Mouse (Mus musculus): Measurements from ENCODE around the gene C3. TPM values are rescaled to one million over a fixed set of nuclear protein-coding genes. Genes with fewer than 3 reads are reported as not detected.

C3 gene
- polyA plus RNA-seq, 1 experiment from 2014 or later = 0.37 TPM

DNA sequence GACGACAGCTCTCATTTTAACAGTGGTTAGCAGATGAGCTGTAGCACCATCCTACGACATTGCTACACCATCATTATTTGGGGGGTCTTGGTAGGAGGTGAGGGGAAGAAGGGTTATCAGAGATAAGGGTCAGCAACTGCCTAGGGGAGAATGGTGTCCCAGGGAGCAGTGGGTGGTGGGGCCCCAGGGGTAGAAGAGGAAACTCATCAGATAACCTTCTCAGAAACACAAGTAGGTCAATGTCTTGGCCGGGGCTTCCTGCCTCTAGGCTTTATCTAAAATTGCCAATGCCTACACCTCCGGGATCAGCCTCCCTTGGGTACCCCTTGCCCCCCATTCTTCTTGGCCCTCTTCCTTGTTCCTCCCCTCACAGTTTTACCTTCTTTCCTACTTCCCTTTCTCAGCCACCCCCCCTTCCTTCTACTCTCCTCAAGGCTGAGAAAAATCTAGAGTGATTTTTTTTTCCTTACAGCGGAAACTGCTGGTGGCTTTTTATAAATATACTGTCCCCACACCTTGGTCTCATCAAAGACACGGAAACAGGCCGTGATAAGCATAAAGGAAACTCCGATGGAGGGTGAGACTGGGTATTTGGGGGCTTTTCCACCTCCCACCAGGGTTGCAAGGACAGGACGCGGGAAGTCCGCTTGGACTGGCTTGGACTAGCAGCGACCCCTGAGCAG lies 39.3 kb downstream of the C3 start:
- H3K27me3 ChIP-seq = no peaks in the 10 kb centered on the region
- no peak for ATAC-seq (ENCODE audit: insufficient number of reproducible peaks, insufficient read depth, low FRiP score, low TSS enrichment)
- no peak overlapping the region for H3K4me2 ChIP-seq (replicated peaks)
- H3K4me3 ChIP-seq = no peak overlapping the region
- H3K9me3 ChIP-seq = no peaks in the 10 kb centered on the region
- H3K36me3 ChIP-seq = no peaks in the 10 kb centered on the region
- H3K9ac ChIP-seq = no peak overlapping the region
- no peak overlapping the region for H3K27ac ChIP-seq
- no peaks in the 10 kb centered on the region for H3K4me1 ChIP-seq
- 82% methylated on average over 12 of the region's 12 CpGs for WGBS

DNA sequence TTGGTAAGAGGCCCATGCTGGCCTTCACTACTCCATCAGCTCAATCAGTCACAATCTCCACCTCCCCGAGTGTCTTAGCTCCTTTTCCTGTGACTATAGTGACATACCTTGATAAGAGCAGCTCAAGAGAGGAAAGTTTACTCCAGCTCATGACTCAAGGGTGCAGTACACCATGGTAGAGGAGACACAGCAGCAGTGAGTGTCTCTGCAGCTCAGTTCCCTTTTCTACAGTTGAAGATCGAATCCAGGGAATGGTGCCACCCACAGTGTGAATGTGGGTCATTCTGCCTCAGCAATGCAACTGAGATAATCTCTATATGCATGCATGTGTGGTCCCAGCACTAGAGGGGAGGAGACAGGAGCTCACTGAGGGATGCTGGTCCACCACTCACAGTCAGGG lies 42.3 kb downstream of the C3 start:
- Histone ChIP-seq H3K36me3 (no peaks in the 10 kb centered on the region), H3K4me3 (no peak overlapping the region), H3K9ac (no peak overlapping the region), H3K27me3 (no peaks in the 10 kb centered on the region), H3K27ac (no peak overlapping the region), H3K4me1 (no peaks in the 10 kb centered on the region), H3K9me3 (no peaks in the 10 kb centered on the region), H3K4me2 (replicated peaks) (no peak overlapping the region)
- 62% methylated on average over 2 of the region's 2 CpGs for WGBS
- ATAC-seq (ENCODE audit: insufficient number of reproducible peaks, insufficient read depth, low FRiP score, low TSS enrichment) = no peak

DNA sequence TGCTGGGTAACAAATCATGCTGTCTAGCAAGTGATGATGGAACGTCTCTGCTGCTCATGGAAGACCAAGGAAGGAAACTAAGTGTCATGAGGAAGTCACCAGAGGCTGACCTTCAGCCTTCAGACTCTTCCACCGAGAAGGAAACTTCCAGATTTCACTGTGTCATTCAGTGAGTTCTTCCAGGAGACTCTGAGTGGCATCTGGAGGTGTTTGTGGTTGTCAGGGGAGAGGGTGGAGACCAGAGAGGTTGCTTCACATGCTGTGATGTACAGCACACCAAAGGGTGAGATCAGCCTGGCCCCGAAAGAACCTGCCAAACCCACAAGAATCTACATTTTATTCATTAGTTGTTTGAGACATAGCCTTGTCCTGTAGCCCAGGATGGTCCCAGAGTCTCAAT lies 45.1 kb downstream of the C3 start:
- no peak for ATAC-seq (ENCODE audit: insufficient number of reproducible peaks, insufficient read depth, low FRiP score, low TSS enrichment)
- Histone ChIP-seq H3K9me3 (no peaks in the 10 kb centered on the region), H3K27ac (no peak overlapping the region), H3K9ac (no peak overlapping the region), H3K4me3 (no peak overlapping the region), H3K36me3 (no peaks in the 10 kb centered on the region), H3K4me1 (no peaks in the 10 kb centered on the region), H3K4me2 (replicated peaks) (no peak overlapping the region), H3K27me3 (no peaks in the 10 kb centered on the region)
- 72% methylated on average over 3 of the region's 3 CpGs for WGBS

DNA sequence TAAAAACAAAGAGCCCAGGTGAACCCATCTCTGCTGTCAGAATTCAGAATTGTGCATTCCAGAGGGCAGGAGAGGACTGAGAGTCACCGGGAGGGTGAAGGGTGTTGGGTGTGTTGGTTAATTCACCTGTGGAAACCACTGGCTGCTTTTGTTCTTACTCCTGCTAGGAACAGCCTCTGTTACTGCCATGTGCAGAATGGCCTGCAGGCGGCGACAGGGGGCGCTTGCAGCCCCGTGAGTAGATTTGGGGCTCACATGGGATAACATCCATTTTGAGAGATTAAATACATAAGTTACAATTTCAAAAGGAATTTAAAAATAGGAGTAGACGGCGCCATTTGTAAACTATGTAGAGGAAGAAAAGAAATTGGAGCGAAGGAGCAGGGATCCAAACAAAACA lies 47.6 kb downstream of the C3 start:
- Histone ChIP-seq H3K9me3 (no peaks in the 10 kb centered on the region), H3K4me1 (no peaks in the 10 kb centered on the region), H3K9ac (no peak overlapping the region), H3K4me2 (replicated peaks) (no peak overlapping the region), H3K27me3 (no peaks in the 10 kb centered on the region), H3K36me3 (no peaks in the 10 kb centered on the region), H3K27ac (no peak overlapping the region), H3K4me3 (no peak overlapping the region)
- ATAC-seq (ENCODE audit: insufficient number of reproducible peaks, insufficient read depth, low FRiP score, low TSS enrichment) = no peak
- WGBS = 28% methylated on average over 8 of the region's 8 CpGs

DNA sequence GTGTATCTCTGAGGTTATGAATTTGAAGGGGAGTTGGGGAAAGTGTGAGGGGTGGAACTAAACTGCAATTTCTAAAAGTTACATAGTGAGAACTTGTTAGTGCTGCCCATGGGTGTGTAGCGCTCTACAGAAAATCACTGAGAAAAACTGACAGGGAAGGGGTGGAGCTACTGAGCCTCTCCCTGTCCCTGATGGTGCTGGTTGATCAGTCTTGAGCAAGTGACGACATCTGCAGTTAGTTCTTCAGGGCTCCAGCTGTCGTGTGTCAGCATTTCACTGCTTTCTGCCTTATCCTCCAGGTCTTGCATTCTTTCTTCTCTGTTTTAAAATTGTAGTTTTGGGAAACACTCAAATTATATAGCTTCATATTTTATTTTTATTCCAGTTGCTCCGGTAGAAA lies 54.6 kb downstream of the C3 start:
- ATAC-seq (ENCODE audit: insufficient number of reproducible peaks, insufficient read depth, low FRiP score, low TSS enrichment) = no peak
- Histone ChIP-seq H3K4me3 (no peak overlapping the region), H3K9ac (no peak overlapping the region), H3K9me3 (no peaks in the 10 kb centered on the region), H3K36me3 (no peaks in the 10 kb centered on the region), H3K4me2 (replicated peaks) (no peak overlapping the region), H3K4me1 (no peaks in the 10 kb centered on the region), H3K27ac (no peak overlapping the region), H3K27me3 (no peaks in the 10 kb centered on the region)
- 56% methylated on average over 4 of the region's 4 CpGs for WGBS

DNA sequence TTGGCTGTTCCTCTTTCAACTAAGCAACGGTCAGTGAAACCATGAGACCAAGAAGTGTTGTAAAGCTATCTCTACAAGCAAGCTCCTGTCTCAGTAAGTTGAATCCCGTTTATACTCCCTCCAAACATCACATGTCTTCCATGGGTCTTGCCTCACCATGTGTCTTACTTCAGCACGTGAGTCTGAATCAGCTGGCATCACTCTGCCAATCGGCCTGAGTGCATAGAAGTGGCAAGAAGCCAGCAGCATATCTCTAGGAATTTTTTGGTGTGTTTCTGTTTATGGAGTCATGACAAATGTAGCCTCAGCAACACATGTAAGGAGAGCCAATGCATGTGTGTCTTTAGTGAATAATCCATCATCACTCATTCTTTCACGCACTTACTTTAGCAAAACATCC lies 55.6 kb downstream of the C3 start:
- H3K4me3 ChIP-seq = no peak overlapping the region
- no peak overlapping the region for H3K27ac ChIP-seq
- no peak for ATAC-seq (ENCODE audit: insufficient number of reproducible peaks, insufficient read depth, low FRiP score, low TSS enrichment)
- H3K9me3 ChIP-seq = no peaks in the 10 kb centered on the region
- no peaks in the 10 kb centered on the region for H3K27me3 ChIP-seq
- H3K9ac ChIP-seq = no peak overlapping the region
- H3K4me1 ChIP-seq = no peaks in the 10 kb centered on the region
- H3K4me2 ChIP-seq (replicated peaks) = no peak overlapping the region
- H3K36me3 ChIP-seq = no peaks in the 10 kb centered on the region
- WGBS = 75% methylated on average over 5 of the region's 5 CpGs

DNA sequence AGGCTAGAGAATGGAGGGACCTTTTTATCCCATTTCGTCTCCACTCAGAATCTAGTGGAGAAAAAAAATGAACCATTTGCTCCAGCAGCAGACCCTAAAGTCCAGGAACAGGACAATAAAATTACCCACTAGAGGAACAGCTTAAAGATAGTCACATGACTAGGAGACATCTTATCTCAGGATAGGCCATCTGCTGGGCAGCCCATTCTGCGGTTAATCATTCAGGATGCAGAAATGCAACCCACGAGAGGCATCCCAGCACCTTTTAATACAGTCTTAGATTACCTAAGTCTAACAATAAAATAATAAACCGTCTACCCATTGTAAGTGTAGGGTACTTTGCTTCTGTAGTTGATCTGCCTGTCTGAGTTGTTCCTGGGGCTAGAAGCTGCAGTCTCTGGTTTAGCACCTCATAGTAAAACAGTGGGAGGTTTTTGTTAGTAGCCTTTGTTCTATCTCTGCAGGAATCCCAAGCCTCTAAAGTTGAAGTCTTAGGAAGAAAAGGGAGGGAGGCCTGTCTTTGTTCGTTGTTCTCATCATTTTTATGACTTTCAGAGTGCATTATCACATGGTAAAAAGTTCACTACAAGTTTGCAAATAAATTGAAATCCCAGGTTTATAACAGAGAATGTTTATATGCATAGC lies 57.2 kb downstream of the C3 start:
- no peak for ATAC-seq (ENCODE audit: insufficient number of reproducible peaks, insufficient read depth, low FRiP score, low TSS enrichment)
- H3K4me2 ChIP-seq (replicated peaks) = no peak overlapping the region
- no peaks in the 10 kb centered on the region for H3K9me3 ChIP-seq
- no peaks in the 10 kb centered on the region for H3K27me3 ChIP-seq
- H3K27ac ChIP-seq = no peak overlapping the region
- no peak overlapping the region for H3K9ac ChIP-seq
- H3K4me3 ChIP-seq = no peak overlapping the region
- no peaks in the 10 kb centered on the region for H3K36me3 ChIP-seq
- H3K4me1 ChIP-seq = no peaks in the 10 kb centered on the region
- WGBS = 55% methylated on average over 5 of the region's 5 CpGs

DNA sequence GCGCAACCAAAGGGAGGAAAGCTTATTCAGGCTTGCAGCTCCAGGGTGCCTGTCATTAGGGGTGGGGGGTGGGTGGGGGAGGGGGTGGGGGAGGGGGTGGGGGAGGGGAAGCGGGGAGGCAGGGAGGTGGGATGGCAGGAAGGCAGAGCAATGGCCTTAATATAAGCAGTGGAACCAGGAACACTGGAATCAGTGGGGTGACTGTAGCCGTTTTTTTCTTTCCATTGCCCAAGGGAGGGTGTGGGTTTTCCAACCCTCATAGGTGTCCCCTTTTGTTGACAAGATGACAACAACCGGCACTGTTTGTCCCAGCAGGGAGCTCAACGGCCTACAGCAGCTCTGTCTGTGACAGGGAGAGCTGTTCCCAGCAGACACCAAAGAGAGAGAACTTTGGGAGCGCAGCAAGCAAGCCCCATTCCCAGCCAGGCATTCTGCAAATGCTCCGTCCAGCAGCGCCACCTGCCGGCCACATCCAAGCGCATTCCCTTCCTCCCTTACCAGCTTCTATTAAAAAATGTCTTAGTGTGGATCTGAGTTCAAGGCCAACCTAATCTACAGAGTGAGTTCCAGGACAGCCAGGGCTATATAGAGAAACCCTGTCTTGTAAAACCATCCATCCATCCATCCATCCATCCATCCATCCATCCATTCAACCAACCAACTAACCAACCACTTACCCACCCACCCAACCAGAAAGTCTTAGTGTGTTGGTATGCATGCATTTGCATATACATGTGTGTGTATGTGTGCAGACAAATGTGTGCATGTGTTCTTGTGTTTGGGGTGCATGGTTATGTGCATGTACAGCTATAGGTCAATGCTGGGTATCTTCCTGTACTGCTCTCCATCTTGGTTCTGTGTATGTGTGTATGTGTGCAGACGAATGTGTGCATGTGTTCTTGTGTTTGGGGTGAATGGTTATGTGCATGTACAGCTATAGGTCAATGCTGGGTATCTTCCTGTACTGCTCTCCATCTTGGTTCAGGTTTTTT lies 60.8 kb downstream of the C3 start:
- H3K36me3 ChIP-seq = no peaks in the 10 kb centered on the region
- ATAC-seq (ENCODE audit: insufficient number of reproducible peaks, insufficient read depth, low FRiP score, low TSS enrichment) = no peak; the same call in 1 of the 2 replicates
- no peak overlapping the region for H3K9ac ChIP-seq
- no peaks in the 10 kb centered on the region for H3K9me3 ChIP-seq
- WGBS = 10% methylated on average over 11 of the region's 11 CpGs
- H3K4me2 ChIP-seq (replicated peaks) = 0 out of 2 replicates have a peak overlapping the region, but pooled peaks have one; percentile 7
- H3K27ac ChIP-seq = no peak overlapping the region
- no peaks in the 10 kb centered on the region for H3K4me1 ChIP-seq
- H3K4me3 ChIP-seq = no peak overlapping the region
- no peaks in the 10 kb centered on the region for H3K27me3 ChIP-seq

Small RNA genes lying within 50 kb of the gene (microRNA-seq; reads per million reads assigned to microRNA genes)
- gene Mir6978 = not detected

Other genes starting within 250 kb of the C3 start
- gene Acer1, start 246.0 kb downstream of the C3 start, polyA plus RNA-seq (2016; fragmentation: Nextera tagmentation; extraction: Ambion mirVana) = not detected in 2 replicates
- gene Clpp, start 237.8 kb downstream of the C3 start, polyA plus RNA-seq (2016; fragmentation: Nextera tagmentation; extraction: Ambion mirVana) = 147 and 165 TPM in 2 replicates
- 38.5 and 41.4 TPM in 2 replicates for gene Alkbh7, start 230.8 kb downstream of the C3 start, polyA plus RNA-seq (2016; fragmentation: Nextera tagmentation; extraction: Ambion mirVana)
- gene Pspn, start 228.1 kb downstream of the C3 start, polyA plus RNA-seq (2016; fragmentation: Nextera tagmentation; extraction: Ambion mirVana) = not detected in 2 replicates
- gene Gtf2f1, start 216.8 kb downstream of the C3 start, polyA plus RNA-seq (2016; fragmentation: Nextera tagmentation; extraction: Ambion mirVana) = 62.0 and 63.4 TPM in 2 replicates
- gene Gm17949, start 216.7 kb downstream of the C3 start, polyA plus RNA-seq (2016; fragmentation: Nextera tagmentation; extraction: Ambion mirVana) = 0.32 and 0.70 TPM in 2 replicates
- 63.4 and 66.4 TPM in 2 replicates for gene Khsrp, start 196.6 kb downstream of the C3 start, polyA plus RNA-seq (2016; fragmentation: Nextera tagmentation; extraction: Ambion mirVana)
- 0.13 TPM in 1 of 2 replicates, not detected in the other for gene Slc25a41, start 186.5 kb downstream of the C3 start, polyA plus RNA-seq (2016; fragmentation: Nextera tagmentation; extraction: Ambion mirVana)
- gene Crb3, start 169.0 kb downstream of the C3 start, polyA plus RNA-seq (2016; fragmentation: Nextera tagmentation; extraction: Ambion mirVana) = 5.0 and 5.2 TPM in 2 replicates
- gene Slc25a23, start 168.3 kb downstream of the C3 start, polyA plus RNA-seq (2016; fragmentation: Nextera tagmentation; extraction: Ambion mirVana) = 10.1 TPM in 2 replicates
- 1.4 and 3.2 TPM in 2 replicates for gene Dennd1c, start 149.6 kb downstream of the C3 start, polyA plus RNA-seq (2016; fragmentation: Nextera tagmentation; extraction: Ambion mirVana)
- gene Tubb4a, start 140.4 kb downstream of the C3 start, polyA plus RNA-seq (2016; fragmentation: Nextera tagmentation; extraction: Ambion mirVana) = 31.9 and 35.5 TPM in 2 replicates
- 7.8 and 9.6 TPM in 2 replicates for gene Tnfsf9, start 122.8 kb downstream of the C3 start, polyA plus RNA-seq (2016; fragmentation: Nextera tagmentation; extraction: Ambion mirVana)
- 0.19 TPM in 1 of 2 replicates, not detected in the other for gene Cd70, start 78.4 kb downstream of the C3 start, polyA plus RNA-seq (2016; fragmentation: Nextera tagmentation; extraction: Ambion mirVana)
- 0.09 and 0.24 TPM in 2 replicates for gene Tnfsf14, start 34.0 kb downstream of the C3 start, polyA plus RNA-seq (2016; fragmentation: Nextera tagmentation; extraction: Ambion mirVana)
- gene Gpr108, start 20.3 kb upstream of the C3 start, polyA plus RNA-seq (2016; fragmentation: Nextera tagmentation; extraction: Ambion mirVana) = 28.8 and 31.9 TPM in 2 replicates
- 33.8 and 35.6 TPM in 2 replicates for gene Trip10, start 21.3 kb upstream of the C3 start, polyA plus RNA-seq (2016; fragmentation: Nextera tagmentation; extraction: Ambion mirVana)
- gene Vav1, start 51.0 kb upstream of the C3 start, polyA plus RNA-seq (2016; fragmentation: Nextera tagmentation; extraction: Ambion mirVana) = 1.7 and 2.1 TPM in 2 replicates
- gene Adgre1, start 130.6 kb upstream of the C3 start, polyA plus RNA-seq (2016; fragmentation: Nextera tagmentation; extraction: Ambion mirVana) = 3.4 and 3.8 TPM in 2 replicates

All from embryonic facial prominence, embryonic 12.5 days (tissue).